Mouse (Mus musculus) ZHBTc4 (cell line): Measurements from ENCODE around the gene Bloc1s1.
A peak's percentile ranks its signal among the peaks of the same experiment; 100 is the strongest.

ENCODE experiments used
- DNase-seq: peaks from one replicate; pipeline ENCODE4 v3.0.0-alpha.2; 2011; ENCODE audit warnings: low read depth, low spot score

Gene Bloc1s1

DNA sequence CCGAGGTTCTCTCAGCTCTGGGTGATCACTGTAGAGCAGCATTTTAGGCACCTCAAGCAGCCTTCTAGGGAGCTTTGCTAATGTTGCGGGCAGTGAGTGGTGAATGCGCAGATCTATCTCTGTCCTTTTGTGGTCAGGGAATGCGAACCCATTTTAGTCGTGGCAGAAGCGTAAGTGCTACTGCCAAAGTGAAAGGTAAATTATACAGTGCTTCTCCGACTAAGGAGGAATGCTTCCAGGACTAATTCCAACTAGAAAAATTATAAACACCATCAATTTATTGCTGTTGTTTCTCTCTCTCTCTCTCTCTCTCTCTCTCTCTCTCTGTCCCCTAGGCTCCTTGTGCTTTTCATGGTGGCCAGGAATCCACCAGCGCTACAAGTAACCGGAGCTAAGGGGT is at the start of gene Bloc1s1:
Gene Bloc1s1 (minus strand): TSS at position 101 of the 400 bp plus-strand sequence.
- DNase-seq = no peak

DNA sequence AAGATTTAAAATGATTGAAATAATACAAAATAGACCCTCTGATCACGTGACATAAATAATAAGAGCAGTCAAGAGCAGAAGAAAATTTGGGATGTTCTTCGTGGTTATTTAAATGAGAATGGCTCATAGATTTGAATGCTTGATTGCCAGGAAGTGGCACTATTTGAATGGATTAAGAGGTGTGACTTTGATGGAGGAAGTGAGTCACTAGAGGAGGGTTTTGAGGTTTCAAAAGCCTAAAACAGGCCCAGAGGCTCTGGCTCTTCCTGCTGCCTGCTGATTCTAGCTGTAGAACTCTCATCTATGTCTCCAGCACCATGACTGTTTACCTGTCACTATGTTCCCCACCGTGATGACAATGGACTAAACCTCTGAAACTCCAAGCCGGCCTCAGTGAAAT is 49.0 kb upstream of the Bloc1s1 start:
- no peak for DNase-seq

DNA sequence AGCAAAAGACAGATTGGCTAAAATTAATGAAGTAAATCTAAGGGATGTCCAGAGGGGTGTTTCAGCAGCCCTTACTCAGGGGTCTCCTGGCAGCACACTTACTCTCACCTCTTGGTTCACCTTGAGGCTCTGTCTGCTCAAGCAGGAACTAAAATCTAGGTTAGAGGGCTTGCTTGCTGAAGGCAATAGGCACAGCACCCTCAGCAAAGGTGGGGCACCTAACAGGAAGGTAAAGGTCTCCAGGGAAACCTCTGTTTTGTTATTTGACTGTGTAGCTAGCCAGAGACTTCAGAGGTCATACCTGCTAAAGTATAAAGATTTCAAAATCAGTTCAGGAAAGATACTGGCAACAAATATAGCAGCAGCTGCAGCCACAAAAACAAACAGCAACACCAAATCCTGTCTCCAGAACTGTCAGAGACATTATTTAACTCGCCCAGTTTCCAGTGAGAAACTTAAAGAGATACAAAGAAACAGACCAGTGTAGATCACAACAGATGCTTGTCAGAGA is 47.0 kb upstream of the Bloc1s1 start:
- no peak for DNase-seq

DNA sequence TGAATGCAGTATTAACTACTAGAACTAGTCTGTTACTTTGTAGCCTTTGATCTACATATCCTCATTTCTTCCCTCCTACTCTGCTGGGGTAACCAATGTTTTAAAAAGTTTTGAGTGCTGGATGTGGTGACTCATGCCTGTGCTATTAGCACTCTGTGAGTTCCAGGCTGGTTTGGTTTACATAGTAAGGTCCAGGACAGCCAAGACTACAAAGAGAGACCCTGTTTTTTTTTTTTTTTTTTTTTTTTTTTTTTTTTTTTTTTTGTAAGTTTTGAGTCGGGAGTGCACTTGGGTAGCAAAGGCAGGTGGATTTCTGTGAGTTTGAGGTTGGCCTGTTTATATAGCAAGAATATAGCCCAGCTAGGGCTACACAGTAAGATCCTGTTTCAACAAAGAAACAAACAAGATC is 44.5 kb upstream of the Bloc1s1 start:
- no peak for DNase-seq

DNA sequence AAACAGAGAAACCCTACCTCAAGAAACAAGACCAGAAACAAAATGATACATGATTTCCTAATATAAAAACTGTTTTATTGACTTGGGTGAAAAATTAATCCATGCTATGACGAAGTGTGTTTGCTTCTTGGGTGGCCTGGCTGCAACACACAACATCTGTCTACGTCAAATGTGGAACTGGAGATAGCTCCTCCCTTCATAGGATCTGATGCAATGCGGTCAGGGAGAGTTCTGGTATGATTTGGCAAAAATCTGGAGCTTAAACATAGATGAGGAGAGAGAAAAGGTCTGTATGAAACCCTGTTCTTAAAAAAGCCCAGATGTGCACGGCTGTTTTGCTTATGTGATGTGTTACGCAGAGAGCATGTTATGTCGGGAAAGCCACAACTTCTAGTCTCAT is 42.0 kb upstream of the Bloc1s1 start:
- DNase-seq = no peak

DNA sequence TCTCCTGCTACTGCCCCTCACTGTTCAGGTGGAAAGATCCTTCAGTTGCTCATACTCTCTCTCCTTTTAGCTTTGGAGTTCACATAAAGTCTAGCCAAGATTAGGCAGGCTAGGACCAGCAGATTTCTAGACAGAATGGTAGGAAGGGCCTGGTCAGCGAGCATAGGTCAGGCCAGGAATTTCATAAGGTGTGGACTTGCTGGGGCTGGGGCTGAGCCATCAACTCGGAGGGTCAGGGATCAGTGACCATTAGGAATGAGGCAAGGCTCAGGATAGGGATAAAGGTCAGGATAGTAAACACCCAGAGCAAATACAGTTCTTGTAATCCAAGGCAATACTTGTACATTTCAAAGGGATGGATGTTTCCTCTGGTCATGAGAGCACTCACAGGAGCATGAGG is 41.1 kb upstream of the Bloc1s1 start:
- DNase-seq = no peak

DNA sequence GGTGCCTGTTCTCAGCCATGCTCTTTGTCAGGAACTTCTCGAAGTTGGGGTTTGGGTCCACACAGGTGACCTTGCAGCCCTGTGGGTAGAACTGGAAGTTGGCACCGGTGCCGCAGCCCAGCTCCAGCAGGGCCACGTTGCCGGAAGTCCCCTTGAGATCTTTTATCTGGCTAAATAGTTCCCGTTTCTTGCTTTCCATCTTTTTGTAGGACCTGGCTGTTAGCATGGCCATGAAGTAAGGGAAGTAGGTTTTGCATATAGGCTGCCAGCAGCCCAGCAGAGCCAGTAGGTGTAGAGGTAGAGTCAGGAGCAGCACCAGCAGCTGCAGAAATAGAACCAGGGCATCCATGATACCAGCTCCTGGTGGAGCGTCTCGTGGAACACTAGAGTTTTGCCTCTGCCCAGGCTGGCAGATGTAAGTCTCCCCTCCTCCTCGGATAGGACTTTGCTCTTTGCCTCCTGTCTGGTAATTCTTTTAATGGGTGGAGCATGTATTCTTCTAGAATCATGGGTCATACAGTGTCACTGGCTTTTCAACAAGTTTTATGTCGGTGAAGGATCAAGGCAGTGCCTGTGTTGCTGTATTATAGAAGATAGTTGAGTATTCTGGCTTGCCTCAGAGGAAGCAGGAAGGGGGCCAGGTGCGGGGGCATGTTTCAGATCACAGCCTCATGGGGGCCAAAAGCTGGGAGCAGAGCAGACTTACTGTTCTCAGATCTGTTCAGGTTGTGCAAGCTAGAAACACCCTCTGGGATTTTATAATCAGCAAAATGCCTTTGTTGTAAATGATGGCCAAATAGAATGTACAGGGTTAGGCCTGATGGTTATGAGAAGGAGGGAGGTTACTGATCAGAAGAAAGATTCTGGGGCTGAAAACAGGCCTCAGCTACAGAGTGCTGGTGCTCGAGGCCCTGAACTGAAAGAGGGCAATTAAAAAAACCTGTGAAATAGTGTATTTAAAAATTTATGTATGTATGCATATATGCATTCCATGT is 37.1 kb upstream of the Bloc1s1 start, which contains the start of gene Mettl7b:
Gene Mettl7b (minus strand): TSS at position 399 of the 995 bp plus-strand sequence.
- DNase-seq = no peak

DNA sequence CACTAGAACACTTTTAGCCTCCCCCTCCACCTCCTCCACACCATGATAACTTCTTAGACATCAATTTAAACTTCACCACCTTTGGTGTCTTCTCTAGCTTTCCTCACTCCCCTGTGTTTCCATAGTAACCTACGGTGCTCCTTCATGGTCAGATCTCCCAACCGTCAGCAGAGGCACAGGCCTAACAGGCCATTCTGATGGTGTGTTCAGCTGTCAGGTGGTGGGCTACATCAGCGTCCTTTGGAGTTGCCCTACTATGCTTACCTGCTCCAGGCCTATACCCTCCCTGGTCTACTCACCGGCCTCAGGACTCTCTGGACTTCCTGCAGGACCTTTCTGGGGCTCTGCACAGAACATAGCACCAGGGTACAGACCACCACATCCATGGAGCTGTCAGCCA is 36.3 kb upstream of the Bloc1s1 start:
- DNase-seq = no peak

DNA sequence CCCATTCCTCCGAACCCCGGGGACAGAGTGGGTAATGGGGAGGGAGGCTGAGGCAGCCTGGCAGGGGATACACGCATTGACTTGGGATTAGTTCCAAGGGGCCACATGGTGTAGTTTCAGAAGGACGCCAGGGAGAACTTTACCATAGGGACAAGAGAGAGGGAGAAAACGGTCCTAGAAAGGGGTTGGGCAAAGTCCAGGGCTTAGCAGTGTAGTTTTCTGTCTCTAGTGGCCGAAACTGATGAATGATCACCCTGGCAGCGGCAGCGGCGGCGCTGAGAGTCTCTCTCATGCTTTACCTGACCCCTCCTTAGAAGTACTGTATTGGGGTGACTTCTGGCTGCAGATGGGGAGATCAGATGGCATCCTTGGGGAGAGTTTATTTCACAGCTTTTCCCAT is 34.5 kb upstream of the Bloc1s1 start:
- DNase-seq = no peak

DNA sequence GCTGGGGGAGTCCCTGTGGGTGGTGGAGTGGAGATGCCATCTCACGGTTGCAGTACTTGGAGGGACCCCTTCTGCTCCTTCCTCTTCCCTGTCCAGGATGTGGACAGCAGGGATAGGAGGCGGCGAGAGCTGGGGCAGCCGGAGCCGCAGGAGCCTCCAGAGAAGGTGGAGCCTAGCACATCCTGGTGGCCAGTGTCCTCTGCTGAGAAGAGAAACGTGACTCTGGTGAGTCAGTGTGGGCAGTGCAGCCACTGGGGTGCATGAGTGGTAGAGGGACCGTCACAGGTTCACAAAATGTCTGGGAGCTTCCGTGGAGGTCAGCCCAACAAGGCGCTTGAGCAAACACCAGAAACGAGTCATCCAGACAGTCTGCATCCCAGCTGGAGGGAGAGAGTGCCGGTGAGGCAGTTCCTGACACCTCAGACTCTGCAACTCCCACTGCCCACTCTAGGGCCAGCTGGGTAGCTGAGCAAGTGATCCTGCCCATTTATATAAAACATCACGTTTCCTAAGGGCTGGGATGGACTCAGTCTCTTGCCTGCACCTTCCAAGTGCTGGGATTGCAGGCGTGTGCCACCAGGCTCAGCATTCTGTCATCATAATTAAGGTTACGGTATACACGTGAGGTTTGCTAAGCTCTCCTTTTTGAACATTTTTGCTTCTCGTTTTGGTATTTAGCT is 26.5 kb upstream of the Bloc1s1 start:
- no peak for DNase-seq

DNA sequence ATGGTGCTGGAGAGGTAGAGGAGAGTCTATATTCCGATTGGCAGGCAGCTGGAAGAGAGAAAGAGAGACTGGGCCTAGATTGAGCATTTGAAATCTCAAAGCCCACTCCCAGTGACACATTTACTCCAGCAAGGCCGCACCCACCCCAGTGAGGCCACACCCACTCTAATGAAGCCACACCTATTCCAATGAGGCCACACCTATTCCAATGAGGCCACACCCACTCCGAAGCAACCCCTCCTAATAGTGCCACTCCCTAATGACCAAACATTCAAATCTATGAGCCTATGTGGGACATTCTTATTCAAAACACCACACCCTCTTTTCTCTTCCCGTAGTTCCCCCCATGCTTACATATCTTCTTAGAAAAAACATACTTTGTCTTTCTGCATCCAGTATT is 23.7 kb upstream of the Bloc1s1 start:
- peak; percentile 79 for DNase-seq

DNA sequence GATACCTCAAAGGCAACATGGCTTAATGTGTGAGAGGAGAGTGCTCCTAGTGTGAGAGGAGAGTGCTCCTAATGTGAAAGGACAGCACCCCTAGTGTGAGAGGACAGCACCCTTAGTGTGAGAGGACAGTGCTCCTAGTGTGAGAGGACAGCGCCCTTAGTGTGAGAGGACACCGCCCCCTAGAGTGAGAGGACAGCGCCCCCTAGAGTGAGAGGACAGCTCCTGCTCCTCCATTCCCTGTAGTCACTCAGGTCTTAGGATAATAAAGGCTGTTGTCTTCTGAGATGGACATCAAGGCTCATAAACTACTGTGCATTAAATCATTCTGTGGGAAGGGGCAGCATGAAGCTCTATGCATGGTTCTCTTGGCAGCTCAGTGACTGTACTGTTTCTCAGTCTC is 21.8 kb upstream of the Bloc1s1 start:
- peak; percentile 37 for DNase-seq

DNA sequence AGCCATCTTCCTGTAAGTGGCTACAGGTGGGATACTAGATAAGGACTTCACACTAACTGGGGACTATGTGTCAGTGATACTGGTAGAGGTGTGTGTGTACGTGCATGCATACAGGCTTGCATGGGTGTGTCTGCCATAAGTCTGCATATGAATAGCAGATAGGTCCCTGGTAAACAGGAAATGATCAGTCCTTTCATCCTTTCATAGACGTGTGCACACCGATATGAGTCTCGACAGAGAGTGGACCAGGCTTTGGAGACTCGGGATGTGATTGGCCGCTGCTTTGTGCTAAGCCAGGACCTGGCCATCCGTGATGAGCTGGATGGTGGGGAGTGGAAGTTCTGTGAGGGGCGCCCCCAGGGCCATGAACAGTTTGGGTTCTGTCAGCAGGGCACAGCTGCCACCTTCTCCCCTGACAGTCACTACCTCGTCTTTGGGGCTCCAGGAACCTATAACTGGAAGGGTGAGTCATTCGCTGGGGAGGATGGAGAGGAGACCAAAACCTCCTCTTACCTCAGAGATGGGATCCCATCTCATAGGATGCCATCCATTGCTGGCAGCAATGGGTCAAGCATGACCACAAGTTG is 16.7 kb upstream of the Bloc1s1 start:
- DNase-seq = no peak

DNA sequence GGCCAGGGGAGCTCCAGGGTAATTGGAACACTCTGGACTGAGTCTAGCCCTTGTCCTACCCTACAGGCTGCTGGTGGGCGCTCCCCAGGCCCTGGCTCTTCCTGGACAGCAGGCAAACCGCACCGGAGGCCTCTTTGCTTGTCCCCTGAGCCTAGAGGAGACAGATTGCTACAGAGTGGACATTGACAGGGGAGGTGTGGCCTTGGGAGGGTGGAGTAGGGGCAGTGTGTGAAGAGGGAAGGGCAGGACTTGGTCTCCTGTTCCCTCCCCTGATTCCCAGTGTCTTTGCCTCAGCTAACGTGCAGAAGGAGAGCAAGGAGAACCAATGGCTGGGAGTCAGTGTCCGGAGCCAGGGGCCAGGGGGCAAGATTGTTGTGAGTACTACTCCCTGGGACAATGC is 15.1 kb upstream of the Bloc1s1 start:
- no peak for DNase-seq

DNA sequence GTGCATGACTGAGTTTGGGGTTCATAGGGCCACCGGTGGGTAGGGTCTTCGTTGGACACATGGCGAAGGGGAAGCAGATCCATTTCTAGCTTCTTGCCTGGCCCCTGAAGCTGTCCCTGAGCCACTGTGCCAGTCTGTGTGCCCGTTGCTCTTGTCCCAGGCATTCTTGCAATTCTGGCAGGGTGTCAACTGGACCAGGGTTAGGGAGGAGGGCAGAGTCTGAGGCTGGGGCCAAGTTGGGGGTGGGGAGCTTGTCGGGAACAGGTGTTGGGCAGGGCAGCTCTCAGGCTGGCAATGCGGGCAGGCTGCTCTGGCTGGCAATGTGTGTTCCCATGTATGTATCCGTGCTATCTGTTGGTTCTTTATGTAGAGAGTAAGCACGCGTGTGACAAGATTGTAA is 14.6 kb upstream of the Bloc1s1 start:
- no peak for DNase-seq

DNA sequence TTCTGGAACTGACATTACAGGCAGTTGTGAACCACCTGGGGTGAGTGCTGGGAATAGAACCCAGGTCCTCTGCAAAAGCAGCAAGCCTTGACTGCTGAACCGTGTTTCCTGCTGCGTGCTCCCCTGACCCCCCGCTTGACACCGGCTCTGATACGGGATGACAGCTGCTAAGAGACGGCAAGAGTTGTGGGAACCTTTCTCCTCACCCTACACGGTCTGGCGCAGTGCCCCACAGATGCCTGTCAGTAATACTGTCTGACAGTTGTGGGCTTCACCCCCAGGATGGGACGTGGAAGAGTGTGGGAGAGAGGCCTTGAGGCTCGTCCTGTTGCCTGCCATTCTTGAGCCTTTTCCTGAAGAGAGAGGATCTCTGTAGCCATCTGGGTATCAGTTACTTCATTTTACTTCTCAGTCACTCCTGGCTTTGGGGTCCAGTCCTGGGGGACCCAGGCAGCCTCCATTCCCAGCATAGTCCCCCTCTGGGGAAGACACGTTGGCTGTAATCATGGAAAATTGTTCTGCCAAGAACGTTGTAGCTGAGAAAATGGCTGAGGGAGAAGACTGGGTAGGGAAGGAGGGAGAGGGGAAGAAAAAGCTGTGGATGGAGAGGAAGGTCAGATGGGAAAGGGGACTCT is 14.0 kb upstream of the Bloc1s1 start:
- DNase-seq = no peak

DNA sequence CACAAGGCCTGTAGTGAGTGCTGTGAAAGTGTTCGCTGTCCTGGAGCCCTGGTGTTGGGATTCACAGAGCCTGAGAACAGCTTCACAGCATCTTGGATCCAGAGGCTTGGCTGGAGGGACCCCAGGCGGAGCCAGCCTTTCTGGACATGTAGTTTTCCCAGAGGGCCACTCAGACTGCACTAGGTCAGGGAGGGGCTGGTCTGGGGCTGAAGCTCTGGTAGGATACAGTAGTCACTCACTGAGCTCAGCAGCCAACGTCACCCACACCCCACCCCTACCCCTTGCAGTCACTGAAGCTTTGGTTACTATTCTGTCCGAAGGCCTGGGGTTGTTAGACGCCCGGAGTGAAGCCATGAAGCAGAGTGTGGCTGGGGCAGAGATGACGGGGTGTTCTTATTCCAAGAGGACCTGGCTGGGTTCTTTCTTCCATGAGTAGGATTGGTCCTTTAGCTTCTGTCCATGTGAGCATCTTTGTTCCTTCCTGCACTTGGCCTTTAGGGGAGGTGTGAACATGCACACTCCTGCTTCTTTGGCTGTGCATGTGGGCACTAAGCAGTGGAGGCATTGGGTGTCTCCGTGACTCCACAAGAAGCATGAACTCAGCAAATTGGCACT is 12.1 kb upstream of the Bloc1s1 start:
- no peak for DNase-seq

DNA sequence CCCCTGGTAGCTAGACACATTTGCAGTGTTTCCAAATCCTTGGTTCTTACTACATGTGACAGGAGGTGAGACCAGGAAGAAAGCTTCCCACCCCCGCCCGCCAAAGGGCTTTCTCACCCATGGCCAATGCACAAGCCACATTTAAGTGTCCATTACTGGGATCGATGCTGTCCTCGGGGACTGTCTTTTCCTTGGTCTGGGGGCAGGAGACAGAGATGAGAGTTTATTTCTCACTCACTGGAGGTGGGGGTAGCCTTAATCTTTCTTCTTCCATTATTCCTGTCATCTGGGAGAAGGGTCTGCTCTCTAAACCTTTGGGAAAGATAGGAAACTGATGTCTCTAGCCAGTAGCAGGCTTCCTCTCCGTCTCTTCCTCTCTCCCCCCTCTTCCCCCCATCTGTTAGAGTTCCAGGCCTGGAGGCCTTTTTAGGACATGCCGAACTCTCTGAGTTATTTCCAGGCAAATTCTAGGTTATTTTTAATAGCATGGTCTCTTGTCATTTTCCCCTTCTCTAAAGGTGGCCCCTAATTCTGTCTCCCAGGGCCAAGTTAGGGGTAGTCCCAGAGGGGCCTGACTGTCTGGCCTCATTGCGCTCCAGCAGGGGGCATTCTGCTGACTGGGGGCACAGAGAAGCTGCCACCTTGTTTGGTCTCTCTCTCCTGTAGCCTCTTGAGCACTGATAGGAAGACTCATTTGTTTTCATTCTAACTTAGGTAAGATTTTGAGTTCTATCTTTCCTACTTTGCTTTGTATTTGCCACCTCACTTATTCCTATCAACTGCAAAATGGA is 11.4 kb upstream of the Bloc1s1 start:
- DNase-seq = no peak

DNA sequence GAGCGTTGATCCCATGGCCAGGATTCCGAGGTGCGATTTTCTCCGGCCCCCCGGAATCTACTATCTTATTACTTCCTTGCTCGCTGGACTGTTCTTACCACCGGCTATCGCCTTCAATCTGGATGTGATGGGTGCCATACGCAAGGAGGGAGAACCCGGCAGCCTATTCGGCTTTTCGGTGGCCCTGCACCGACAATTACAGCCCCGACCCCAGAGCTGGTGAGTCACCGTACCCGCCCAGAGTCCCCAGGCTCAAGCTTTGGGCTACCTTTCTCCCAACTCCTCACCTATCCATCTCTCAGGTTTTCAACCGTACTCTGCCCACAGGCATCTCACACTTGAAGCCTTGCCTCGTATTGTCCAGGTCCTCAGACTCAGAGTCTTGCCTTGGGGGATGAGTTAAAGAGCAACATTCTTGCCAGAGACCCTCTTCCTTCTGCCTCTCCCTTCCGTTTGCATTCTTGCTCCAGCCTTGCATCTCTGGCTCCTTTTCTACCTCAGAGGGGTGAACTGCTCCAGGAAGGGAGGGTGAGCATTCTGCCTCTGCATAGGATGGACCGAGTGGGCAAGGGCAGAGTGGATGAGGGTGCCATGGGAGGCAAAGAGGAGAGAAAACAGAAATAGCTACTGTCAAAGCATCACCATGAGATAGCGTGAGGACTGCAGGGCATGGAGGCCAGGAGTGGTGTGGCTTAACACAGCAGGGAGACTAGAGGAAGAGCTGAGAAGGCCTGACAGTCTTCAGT is 10.3 kb upstream of the Bloc1s1 start:
- no peak for DNase-seq

DNA sequence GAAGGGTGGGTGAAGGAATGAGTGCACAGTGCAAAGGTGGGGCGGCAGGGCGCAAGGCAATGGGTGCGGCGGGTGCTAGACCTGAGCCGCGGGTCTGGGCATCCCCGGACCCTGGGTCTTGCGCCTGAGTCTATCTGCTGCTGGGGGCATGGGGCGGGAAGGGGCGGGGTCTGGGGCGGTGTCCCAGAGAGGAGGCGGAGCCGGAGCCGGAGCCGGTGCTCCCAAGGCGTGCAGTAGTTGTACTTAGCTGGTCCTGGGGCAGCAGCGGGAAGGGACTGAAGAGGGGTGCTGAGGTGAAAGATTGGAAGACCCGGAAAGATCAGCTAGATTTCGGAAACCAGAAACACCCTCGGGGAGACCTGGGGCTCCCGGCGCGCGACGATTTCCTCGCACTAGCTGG is 9.7 kb upstream of the Bloc1s1 start, which contains the start of gene Itga7:
Gene Itga7 (plus strand): TSS at position 245 of the 400 bp plus-strand sequence.
- DNase-seq = peak; percentile 77
